Mouse (Mus musculus) right cerebral cortex, adult 18-20 months (tissue): Measurements from ENCODE around the gene Tnnc2.
"Not testable (repeated sequence)": the region's sequence is repeated elsewhere in the genome, so short reads cannot be mapped to it uniquely, and the experiment has no call there.

ENCODE experiments used
- DNase-seq: peaks from one replicate; pipeline ENCODE4 v3.0.0; 2022; ENCODE audit warnings: mixed read lengths

Tnnc2 gene

DNA sequence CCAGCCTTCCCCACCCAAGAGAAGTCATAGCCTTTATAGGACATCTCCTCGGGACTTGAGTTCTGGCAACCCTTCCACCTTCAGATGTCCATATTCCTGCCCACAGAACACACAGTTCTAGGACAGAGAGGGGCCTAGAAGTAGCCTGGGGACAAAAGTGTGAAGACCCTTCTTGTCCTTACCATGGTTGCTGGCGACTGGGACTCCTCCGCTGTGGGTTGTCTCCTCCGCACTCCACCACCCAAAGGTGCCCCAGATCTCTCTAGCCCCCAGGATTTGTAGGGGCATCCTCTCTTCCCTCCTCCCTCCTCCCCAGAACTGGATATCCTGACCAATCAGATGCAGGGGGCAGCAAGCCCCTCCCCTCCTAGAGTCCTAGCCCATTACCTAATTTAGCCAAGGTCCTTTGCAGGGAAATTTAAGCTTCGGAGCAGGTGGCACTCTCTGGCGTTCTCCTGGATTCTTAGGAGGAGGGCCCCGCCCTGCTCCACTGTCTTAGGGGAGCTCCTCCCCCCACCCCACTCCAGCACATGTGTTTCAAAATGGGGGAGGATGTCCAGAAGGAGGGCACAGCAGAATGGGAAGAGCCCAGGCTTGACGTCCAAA lies at the start of gene Tnnc2:
TSS of gene Tnnc2 (minus strand) at position 487 of the 606 bp plus-strand sequence.
- DNase-seq = no peak

DNA sequence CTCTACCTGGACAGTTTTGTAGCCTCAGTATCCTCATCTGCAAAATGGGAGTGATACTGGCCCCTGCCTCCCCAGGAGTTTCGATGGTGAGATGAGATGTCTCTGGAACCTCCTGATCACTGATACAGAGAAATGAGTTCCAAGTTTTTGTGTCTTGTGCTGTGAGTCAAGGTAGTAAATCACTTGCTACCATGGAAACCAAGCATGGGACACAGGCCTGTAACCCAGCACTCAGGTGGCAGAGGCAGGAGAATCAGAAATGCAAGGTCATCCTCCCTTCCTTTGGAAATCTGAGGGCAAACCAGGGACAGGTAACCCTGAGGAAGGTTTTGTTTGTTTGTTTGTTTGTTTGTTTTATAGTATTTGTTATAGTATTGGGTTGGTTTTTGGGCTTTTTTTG lies 49.3 kb upstream of the Tnnc2 start:
- no peak for DNase-seq

DNA sequence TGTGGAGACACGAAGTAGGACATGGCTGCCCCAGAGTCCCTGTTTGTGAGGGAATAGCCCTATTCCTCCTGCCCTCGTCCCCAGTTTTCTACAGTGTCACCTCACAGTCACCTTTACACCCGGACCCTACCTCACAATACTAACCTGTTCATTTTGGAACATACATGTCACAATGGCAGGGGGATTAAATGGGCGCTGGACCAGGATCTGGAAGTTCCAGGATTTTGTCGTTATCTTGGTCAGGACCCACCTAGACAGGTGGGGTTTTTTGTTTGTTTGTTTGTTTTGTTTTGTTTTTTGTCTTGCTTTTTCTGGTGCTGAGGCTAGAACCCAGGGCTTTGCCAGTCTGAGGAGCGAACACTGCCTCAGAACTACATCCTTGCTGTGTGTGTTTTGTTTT lies 48.7 kb upstream of the Tnnc2 start, which contains the start of gene Spata25:
TSS of gene Spata25 (minus strand) at position 101 of the 400 bp plus-strand sequence.
- no peak for DNase-seq

DNA sequence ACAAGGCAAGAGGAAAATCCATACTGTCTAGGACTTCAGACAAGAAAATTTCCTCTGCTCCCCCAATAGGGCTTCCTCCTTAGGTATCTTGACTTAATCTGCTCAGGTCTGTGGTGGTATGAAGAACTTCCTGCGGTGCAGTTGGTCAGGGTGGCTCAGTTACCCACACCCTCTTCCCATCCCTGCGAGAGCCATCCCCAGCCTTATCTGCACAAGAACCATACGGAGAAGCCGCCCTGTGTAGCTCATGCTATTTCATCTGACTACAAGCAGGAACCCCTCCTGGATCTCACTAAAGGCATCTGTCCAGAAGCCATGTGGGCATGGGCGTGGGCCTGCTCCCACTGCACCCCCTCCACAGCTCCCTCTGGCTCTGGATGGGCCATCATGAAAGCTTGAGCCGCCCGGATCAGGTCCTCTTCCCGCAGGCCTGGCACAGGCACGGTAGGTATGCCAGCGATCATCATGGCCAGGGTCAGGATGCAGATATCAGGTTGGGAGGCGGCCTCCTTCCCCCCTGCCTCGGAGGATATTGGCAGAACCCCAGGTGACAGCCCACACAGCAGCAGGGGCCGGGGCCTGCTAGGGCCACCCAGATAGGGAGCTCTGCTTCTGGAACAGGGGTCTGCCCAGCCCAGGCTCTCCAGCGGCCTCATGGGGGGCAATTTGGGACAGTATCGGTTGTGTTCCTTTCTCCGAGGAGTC lies 47.5 kb upstream of the Tnnc2 start:
- no peak for DNase-seq

DNA sequence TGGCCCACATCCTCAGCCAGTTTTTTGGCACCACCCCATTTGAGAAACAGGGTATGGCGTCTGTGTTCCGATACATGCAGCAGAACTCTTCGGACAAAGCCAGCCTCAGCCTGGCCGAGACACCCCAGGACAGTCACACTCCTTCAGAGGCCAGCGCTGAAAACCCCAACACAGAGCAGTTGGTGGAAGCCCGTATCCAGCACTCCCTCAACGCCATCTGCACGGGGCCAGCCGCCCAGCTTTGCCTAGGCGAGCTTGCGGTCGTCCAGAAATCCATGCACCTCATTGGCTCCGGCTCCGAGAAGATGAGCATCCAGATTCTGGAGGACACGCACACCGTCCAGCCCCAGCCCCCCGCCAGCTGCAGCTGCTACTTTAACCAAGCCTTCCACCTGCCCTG lies 45.8 kb upstream of the Tnnc2 start:
- DNase-seq = no peak

DNA sequence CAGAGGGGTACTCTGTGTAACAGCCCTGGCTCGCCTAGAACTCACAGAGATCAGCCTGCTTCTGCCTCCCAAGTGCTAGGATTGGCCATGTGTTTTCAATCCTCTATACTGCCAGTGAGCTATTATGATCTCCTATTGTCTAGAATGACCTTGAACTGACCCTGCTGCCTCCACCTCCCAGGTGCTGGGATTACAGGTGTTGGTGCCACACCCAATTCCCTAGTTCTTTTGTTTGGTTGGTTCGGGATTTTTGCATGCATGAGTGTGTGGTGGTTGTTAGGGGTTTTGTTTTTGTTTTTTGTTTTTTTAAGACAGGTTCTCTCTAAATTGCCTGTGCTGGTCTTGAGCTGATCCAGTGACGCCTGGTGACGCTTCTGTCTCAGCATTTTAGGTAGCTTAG lies 44.2 kb upstream of the Tnnc2 start:
- DNase-seq = no peak

DNA sequence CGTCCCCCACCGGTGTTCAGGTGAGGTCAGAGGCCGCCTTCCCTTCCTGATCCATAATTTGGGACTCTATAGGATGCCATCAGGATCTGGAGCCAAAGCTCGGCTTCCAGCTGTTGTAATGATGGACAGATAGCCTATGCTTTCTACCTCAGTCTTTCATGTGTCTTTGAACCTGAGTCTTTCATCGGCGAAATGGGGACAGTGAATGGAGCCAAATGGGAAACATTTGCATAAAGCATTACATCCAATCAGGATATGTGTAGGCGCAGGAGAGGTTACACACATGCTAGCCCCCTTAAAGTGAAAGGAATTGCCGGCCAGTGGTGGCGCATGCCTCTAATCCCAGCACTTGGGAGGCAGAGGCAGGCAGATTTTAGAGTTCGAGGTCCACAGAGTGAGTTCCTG lies 43.4 kb upstream of the Tnnc2 start:
- peak; percentile 48 for DNase-seq

DNA sequence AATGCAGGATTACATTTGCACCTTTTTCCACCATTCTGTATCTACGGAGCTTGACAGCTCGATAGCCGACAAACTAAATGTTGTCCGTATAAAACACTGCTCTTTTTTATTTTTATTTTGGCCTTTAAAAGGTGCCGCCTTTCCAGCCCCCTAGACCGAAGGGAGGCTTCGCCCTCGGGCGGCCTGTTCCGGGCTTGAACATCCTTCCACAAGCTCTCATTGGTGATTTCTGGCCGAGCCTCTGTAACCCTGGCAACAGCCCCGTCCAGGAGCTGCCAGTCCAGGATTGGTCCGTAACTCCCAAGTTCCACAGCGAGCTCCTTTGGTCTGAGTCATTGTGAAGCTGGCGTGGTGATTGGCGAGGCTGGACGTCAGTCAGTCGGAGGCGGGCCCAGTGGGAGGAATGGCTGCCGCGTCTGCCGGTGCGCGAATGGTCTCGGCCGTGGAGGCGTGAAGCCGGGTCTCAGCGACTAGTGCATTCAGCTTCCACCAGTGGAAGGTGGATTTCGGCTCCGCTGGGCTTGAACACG lies 42.9 kb upstream of the Tnnc2 start, which contains the start of gene Zswim1:
TSS of gene Zswim1 (plus strand) at position 51 of the 530 bp plus-strand sequence.
- DNase-seq = peak; percentile 100

DNA sequence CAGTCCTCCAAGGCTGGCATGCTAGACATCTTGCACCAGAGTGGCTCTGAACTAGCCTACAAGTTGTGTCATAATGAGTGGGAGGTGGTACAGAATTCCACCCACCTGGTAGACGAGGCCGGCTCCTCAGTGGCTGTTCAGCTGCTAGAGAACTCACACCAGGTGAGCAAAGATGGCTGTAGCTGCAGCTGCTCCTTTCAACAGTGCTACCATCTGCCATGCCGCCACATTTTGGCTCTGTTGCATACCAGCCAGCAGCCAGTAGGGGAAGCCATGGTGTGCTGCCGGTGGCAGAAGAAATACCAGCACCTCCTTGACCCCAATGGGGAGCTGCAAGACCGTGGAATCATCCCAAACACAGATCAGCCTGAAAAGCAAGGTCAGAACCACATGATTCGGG lies 41.3 kb upstream of the Tnnc2 start:
- DNase-seq = no peak

DNA sequence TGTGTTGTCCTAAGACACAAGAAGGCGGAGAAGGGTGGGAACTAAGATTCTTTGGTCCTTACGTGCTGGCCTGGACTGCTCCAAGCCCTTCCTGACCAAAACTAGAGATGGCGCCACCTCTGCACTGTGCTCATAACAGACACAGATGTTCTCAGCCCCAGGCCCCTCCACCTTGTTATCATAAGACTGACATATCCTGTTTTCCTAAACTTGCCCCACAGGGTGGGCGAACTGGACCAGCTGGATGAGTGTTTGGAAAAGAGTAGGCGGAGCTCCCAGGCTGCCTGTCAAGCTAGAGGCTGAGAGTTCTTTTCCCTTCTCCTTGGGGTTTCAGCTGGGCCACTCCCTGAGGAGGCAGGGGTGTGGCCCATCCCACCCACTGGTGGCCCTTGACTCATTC lies 37.9 kb upstream of the Tnnc2 start:
- DNase-seq = no peak

DNA sequence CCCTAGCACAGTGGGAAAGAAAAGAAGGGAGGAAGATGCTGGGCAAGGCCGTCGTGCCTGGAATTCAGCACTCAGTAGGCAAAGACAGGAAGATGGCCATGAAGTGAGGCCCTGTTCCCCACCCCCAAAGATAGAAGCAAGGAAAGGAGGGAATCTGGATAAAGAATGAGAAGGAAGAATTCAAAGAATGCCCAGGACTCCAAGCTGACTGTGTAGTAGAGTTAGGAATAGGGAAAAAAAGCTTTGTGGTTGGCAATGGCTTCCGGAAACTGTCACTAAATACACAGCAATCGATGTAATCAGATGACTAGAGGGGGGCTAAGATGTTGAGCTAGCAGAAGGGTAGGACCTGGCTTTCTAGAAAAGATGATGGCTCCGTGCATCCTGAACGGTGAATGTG lies 37.4 kb upstream of the Tnnc2 start:
- no peak for DNase-seq

DNA sequence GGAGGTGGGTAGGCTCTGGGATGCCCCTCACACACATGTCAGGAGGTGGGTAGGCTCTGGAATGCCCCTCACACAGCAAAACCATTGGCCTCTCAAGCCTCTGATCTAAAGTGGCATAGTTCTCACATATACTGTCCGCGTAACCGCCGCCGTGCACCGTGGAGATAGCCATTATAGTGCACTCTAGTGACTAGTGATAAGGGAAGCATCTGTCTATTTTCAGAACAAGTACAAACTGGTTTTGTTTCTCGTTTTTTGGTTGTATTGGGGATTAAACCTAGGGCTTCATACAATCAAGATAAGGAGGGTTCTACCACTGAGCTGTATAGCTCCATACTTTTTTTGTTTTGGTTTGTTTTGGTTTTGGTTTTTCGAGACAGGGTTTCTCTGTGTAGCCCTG lies 36.1 kb upstream of the Tnnc2 start:
- no peak for DNase-seq

DNA sequence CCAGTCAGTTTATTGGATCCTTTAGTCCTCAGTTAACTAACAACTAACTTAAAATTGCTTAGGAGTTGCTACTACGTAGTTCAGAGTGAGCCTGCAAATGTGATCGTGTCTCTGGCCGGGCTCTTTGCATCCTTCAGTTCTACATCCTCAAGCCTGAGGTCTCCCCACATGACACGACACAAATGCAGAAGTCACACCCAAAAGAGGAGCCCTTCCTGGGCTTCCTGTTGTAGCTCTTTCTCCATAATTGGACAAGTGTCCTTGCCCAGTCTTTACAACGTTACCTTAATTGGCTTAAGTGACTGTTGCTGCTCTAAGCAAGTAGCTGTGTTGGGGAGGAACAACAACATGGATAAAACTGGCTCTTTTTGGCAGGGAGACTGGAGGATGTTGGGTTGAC lies 35.6 kb upstream of the Tnnc2 start:
- no peak for DNase-seq

DNA sequence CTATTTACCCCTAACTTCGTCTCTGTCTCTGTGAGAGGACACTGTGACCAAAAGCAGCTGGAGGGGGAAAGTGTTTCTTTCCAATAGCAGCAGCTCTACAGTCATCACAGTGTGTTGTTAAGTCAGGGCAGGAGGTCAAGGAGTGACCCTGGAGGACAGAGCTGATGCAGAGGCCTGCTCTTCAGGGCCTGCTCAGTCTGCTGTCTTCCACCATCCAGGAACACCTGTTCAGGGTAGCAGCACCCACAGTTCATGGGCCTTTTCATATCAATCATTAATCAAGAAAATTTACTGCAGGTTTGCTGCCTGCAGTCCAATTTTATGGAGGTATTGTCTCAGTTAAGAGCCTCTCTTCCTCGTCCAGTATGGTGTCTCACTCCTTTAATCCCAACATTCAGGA lies 33.8 kb upstream of the Tnnc2 start:
- DNase-seq = no peak

DNA sequence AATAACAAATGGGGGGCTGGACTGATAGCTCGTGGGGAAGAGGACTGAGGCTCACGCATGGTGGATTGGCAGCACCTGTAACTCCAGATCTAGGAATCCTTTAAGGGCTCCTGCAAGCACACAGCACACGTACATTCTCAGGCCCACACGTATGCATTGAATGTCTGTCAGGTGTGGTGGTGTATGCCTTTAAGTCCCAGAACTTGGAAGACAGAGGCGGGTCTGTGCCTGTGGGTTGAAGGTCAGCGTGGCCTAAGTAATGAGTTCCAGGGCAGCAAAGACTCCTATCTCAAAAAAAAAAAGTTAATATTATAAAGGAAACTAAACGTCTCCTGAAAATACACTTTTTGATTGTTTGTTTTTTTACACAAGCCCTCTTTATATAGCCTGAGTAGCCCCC lies 26.8 kb upstream of the Tnnc2 start:
- no peak for DNase-seq

DNA sequence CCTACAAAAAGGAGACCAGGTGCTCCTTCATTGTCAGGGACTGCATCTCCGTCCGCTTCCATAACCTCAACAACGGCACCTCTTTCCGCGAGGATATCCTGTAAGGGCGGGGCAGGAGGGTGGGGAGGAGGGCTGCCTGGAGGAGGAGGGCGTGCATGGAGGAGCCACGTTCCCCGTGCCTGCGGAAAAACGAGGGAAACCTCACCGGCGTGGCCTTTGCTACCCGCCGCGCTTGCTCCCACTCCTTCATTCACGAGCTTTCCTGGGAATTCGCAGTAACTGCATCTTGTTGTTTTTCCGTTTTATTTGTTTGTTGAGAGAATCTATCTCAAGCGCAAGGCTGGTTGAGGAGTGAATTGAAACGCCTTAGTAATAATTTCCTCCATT lies 25.6 kb upstream of the Tnnc2 start:
- no peak for DNase-seq

DNA sequence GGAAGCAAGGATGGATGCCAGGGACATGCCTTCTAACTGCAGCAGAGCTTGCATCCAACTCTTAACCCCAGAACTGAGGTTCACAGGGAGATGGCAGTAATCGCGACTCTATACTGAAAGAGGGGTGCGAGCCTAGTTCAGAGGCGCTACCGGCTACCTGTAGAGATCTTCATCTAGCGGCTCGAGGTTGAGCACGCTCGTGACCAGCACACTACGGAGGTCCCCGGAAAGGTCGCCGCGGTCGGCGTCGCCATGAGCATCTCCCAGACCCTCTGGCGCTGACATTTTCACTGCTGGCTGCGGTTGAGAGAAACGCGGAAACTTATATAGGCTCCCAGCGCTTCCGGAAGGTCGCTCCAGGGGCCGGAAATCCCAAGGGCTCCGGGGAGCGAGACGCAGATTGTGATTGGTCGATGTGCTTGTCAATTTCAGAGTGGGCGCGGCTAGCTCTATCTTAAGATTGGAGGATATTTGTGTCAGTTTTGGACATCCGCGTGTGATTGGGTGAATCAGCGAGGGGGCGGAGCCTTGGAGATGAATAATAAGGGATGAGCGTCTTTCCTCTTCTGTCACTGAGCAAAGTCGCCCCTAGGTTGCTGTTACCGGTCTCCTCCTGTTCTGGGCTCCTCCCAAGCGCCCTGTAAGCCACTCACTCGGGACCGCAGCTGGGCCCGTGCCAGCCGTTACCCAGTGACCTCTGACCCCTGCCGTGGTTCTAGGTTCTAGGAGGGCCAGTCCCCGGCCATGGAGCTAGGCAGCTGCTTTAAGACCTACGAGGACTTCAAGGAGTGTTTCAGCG lies 25.0 kb upstream of the Tnnc2 start, which contains the start of the genes Acot8 and Zswim3:
TSS of gene Acot8 (minus strand) at position 350 of the 799 bp plus-strand sequence.
TSS of gene Zswim3 (plus strand) at position 566 of the 799 bp plus-strand sequence.
- DNase-seq = peak; percentile 98

DNA sequence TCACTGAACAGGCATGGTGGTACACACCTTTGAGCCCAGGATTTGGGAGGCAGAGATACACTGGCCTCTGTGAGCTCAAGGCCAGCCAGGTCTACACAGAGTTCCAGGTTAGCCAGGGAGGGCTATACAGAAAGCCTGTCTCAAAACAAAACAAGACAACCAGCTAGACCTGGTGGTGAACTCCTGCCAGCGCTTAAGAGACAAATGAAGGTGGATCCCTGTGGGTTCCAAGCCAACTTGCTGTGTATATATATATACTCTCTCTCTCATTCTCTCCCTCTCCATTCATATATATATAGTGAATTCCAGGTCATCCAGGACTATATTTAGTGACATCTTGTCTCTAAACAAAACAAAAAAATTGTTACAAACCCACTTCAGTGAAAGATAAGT lies 24.1 kb upstream of the Tnnc2 start:
- DNase-seq = no peak

DNA sequence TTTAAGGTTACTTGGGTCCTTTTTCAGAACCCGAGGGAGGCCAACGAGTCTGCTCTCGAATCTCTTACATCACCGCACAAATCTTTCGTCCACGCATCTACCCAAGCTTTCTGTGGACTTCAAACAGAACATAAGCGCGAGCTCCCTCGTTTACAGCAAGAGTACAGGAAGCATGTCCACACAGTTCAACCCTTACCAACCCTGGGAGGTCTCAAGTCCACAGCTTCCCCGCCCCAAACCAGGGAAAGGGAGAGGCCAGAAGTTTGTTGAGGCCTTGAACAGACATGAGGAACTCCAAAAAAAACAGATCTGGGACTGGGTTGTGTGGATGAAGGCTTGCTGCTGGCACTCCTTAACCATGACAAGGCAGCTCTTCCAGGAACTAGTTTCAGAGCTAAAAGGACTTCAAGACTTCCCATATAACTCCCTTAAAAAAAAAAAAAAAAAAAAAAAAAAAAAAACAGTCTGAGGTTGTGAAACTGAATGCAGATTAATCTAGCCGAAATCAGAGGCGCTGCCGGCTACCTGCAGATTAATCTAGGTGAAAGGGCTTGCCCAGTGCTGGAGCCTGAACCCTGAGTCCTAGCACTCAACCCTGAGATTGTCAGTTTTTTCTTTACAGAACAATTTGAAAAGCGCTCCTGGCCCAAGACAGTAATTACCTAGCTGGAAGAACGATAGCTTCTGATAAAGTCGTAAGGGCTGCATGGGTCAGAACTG lies 23.6 kb upstream of the Tnnc2 start:
- DNase-seq = no peak

DNA sequence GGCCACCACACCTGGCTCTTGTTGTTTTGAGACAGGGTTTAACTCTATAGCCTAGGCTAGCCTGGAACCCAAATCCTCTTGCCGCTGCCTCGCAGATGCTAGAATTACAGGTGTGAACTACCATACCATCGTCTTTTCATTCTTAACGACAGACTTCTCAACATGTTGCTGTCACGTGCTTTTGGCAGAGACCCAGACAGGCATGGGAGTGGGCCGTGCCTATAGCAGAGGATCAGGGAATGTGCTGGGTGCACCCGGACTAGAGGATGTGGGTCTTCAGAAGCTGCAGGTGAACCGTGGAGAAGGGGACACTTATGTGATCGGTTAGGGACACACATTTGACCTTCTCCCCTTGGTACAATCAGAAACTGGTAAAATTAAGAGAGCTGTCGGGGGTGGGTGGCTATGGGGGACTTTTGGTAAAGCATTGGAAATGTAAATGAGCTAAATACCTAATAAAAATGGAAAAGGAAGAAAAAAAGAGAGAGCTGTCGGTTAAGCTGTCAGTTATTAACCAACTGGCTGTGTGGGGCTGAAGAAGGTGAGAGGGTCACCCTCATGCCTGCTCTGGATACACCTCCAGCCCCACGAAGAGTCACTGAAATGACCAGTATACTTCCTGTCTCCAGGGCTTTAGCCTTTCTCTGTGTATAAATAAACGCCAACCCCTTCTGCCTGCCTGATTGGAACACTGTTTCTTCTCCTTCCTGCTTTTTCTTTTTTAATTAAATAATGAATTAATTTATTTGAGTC lies 20.7 kb upstream of the Tnnc2 start:
- no peak for DNase-seq

DNA sequence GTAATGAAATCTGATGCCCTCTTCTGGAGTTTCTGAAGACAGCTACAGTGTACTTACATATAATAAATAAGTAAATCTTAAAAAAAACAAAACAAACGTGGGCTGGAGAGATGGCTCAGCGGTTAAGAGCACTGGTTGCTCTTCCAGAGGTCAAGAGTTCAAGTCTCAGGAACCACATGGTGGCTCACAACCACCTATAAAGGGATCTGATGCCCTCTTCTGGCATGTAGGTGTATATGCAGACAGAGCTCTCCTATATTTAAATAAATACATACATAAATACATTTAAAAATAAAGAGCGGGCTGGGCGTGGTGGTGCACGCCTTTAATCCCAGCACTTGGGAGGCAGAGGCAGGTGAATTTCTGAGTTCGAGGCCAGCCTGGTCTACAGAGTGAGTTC lies 18.8 kb upstream of the Tnnc2 start:
- not testable (repeated sequence) for DNase-seq

DNA sequence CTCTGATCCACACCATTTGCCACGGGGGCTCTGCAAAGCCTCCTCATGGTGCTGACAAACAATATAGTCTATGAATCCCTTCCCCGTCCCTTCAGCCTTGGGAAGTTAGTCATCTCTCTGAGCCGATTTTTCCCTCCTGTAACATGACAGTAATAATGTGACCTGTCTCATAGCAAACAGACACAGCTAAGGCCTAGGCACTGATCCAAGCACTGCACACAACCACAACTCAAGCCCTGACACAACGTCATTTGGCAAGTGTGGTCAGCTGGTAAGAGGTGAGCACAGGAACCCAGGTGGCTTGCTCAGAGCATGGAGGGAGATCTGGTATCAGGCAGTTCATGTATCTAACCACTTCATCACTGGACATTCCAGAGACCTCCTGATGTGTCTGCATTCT lies 16.1 kb upstream of the Tnnc2 start:
- no peak for DNase-seq
